Mouse (Mus musculus): ENCODE data around the gene Kcnh7.

- no peak for TF ChIP-seq POLR2A (IDR thresholded peaks at IDR 0.05; ENCODE audit: insufficient read depth, low read length)
- no peak for TF ChIP-seq CTCF (IDR thresholded peaks at IDR 0.05; ENCODE audit: low read depth, low read length)
- no peak for TF ChIP-seq EP300 (IDR thresholded peaks at IDR 0.05; ENCODE audit: insufficient read depth, low read depth, low read length)
Observed at GRCm38 (mm10) chr2:63090447-63090846, 93.6 kb downstream of the Kcnh7 start.
